Mouse (Mus musculus) gastrocnemius, postnatal 10 days (tissue): ENCODE results near the gene Relt. TPM values are rescaled to one million over a fixed set of nuclear protein-coding genes. Genes with fewer than 3 reads are reported as not detected.

ENCODE experiments used
- DNase-seq: peaks from one replicate; pipeline ENCODE4 v3.0.0; 2021; ENCODE audit warnings: mixed read lengths
- long read RNA-seq, 2 experiments: library from polyadenylated mRNA; stranded (forward); transcript quantifications; one replicate each; pipeline ENCODE4 v2.0.0; 2021
- total RNA-seq, 2 experiments: library from RNA; stranded (reverse); gene quantifications; 2 replicates each; pipeline ENCODE4 v1.2.3; 2021

The Relt gene
- total RNA-seq, result 10 to 100 TPM; 14.8 to 19.3 TPM
- long read RNA-seq, experiment 1, transcript Relt-201 (11 exons, 2,851 nt), result major isoform, 21 of 58 reads
- long read RNA-seq, experiment 1, partial matches to known transcripts, result 8 of 58 reads
- long read RNA-seq, experiment 1, other reads (novel, unspliced or antisense), result 29 of 58 reads
- long read RNA-seq, experiment 2, transcript Relt-201 (11 exons, 2,851 nt), result major isoform, 21 of 34 reads
- long read RNA-seq, experiment 2, partial matches to known transcripts, result 1 of 34 reads
- long read RNA-seq, experiment 2, other reads (novel, unspliced or antisense), result 12 of 34 reads

- DNase-seq, result peak; percentile 98
Measured at GRCm38 (mm10) chr7:100862828-100863638, at the start of gene Relt. Gene Relt, minus strand, starts transcription at chr7:100863446.

DNA sequence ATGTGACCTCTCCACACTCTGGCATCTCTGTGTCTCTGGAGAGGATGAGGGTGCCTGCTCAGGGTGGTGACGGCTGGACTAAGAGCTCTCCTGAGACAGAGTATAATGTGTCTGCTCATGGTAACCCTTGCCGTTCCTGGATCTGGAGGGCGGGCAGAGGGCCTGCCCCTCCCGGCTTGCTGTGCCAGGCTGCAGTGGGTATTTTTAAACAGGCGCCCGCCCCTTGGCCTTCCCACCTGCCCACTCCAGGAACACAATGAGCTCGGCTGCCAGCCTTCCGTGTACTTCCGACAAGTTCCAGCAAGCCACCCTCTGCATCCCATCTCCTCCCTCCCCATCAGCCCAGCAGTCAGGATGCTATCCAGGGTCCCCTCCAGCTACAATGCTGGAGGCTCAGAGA lies 48.5 kb upstream of the Relt start:
- DNase-seq, result no peak

- DNase-seq, result no peak
Measured at GRCm38 (mm10) chr7:100911246-100911770, 48.1 kb upstream of the Relt start.

DNA sequence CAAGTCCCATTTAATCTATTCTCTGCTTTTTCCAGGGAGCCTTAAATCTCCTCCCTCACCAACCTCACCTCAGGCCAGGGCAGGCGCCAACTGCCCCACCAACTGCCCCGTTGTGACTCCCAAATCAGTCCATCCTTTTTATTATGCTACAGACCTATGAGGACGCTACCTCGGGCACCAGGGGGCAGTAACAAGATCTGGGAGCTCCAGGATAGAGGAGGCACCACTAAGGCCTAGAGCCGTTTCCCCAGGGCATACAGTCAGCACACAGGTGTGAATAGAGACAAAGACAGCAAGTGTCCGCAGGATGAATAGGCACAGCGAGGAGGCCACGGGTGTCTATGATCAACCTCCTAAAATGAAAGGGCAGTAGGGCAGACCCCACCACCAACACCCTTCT lies 45.3 kb upstream of the Relt start:
- no peak for DNase-seq

- DNase-seq, result no peak
Measured at GRCm38 (mm10) chr7:100908061-100908460, 44.8 kb upstream of the Relt start.

- DNase-seq, result peak; percentile 84
Measured at GRCm38 (mm10) chr7:100907231-100907630, 44.0 kb upstream of the Relt start.

DNA sequence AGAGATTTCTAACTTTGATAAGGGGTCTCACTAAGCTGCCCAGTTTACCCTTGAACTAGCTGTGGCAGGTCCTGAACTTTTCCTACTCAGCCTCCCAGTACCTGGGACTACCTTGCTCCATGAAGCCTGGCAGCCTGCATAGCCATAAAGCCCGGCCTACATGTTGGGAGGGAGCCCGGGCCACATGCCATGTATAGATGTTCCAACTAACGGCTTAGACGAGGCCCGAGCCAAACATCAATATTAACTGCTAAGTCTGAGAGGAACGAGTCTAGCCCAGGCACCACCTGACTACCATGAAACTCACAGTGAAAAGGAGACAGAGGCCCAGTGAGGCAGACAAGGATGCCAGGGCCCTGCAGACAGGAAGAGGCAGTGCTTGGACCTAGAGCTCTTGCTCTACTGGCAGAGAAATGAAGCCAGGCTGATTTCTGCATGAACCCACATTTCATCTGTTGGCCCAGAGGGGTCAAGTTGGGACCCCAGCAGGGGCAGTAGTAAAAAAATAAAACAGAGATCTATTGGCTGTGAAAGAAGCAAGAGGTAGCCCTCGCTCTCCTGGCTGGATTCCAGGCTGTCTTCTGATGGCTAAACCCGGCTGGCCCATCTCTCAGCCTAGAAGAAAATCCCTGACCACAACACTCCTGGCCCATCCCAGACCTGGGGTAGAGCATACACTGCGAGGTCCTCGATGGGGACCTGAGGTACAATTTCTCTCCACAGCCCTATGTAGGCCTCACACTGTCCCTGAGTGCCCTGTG lies 43.0 kb upstream of the Relt start:
- no peak for DNase-seq

DNA sequence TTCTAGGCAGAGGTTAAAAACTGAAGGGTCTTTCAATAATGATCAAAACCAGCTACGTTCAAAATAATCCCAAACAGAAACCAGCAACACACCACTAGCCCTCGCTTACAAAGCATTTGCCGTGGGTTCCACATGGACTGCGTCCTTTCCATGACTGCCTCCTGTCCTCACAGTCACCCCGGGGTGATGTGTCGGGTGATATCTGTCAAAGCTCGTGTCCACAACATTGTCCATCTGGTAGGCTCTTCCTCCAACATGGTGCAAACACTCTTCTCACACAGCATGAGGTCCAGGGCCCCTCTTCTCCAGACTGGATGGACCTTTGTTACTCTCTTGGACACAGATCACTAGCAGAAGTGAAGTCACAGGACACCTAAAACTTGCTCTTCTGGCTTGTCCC lies 41.8 kb upstream of the Relt start:
- no peak for DNase-seq

- no peak for DNase-seq
Measured at GRCm38 (mm10) chr7:100904612-100905011, 41.4 kb upstream of the Relt start.

- no peak for DNase-seq
Measured at GRCm38 (mm10) chr7:100902451-100903137, 39.3 kb upstream of the Relt start.

- no peak for DNase-seq
Measured at GRCm38 (mm10) chr7:100897828-100898227, 34.6 kb upstream of the Relt start.

DNA sequence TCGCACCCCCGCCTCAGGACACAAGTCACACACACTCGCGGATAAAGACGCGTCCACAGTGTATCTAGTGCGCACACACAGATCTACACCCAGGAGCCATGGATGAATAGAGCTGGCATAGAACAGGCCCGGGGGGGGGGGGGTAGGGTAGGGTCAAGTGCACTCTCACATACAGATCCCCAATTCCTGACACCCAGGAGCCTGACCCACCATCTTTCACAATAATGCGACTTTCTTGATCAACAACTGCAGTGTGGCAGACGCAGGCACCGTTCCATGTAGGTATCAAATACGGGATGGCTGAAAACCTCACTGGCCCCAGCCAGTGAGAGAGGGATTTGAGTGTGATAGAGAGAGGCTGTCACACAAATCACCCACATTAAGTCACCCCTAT lies 31.6 kb upstream of the Relt start:
- DNase-seq, result no peak

- DNase-seq, result peak; percentile 52
Measured at GRCm38 (mm10) chr7:100894057-100894832, 31.0 kb upstream of the Relt start.

DNA sequence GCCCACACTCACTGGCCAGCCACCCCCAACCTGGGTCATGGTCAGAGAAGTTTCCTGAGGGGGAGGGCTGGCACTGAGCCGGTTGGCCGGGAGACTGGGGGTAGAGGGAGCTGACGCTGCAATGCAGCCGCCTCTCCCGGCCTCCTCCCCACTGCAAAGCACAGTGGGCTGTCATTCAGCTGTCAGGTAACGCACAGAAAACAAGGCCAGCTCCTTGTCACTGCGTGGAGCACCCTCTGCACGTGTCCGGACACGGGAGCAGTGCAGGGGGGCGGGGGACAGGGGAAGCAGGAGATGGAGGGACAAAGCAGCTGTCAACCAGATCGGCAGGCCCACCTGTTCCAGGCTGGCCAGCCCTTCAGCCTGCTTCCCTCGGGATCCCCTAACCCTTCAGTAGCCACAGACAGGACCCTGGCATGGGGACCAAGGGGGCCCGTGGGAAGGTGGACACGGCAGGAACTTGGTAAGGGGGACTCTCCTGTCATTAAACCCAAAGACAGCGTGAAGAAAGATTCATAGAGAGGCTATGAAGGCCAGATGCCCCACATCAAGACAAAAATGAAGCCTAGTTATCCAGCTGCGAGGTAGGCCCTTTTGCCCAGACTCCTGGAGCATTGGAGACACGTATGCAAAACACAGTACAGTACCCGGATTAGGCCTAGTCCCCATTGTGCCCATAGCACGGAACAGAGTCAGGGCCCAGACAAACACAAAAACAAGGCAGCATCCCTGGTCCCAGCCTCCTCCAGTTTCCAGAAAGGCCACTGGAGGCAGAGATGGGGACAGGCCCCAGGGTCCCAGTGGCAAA lies 30.2 kb upstream of the Relt start:
- peak; percentile 65 for DNase-seq

DNA sequence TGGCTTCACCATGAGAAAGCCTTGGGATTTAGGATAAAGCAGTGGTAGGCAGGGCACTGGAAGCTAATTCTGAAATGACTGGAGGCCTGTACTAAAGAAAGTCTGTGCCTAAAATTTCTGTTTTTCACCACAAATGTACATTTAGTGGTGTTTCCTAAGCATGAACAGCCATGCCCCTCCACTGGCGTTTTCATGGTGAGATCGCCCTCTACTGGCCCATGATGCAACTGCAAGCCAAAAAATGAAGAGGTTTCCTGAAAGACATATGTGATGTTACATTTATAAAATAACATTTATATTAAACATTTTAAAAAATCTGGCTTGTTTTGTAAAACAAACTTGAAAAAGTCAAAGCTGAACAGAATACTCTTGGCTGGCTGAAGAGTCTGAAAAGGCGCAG lies 23.3 kb upstream of the Relt start:
- DNase-seq, result peak; percentile 51

DNA sequence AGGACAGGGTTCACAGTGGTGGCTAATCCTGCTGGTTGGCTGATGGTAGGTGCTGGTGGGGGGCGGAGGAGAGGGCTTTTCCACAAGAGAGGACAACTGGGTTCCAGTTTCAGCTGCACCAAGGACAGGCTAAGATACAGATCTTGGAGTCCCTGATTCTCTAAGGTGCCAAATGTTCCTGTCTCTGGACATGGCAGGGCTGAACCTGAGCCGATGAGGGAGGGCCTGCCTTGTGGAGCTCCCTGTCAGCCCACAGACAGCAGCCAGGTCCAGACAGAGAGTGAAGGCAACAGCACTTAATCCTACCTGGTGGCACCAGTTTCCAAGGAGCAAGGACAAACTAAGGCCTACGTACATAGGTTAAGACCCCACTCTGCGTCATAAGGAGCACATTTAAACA lies 21.2 kb upstream of the Relt start:
- DNase-seq, result no peak

DNA sequence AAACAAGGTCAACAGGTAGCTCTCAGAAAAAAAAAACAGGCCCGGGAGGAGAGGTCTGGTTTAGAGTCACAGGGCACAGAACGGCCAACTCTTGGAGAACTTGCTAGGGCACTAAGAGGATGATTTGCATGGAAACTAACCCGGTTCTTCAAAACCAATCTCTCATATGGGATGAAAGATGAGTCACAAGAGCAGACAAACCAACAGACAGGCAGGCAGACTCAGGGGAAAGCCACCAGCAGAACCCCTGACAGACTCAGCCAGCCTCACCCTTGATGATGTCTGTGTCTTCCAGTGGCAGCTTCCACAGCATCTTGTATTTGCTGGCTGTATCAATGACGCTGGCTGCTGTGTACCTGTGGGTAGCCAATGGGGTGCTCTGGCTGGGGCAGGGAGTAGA lies 18.7 kb upstream of the Relt start:
- no peak for DNase-seq

- DNase-seq, result peak; percentile 58
Measured at GRCm38 (mm10) chr7:100881531-100881930, 18.3 kb upstream of the Relt start.

GRCm38 (mm10) chr7:100879595-100879994 lies 16.3 kb upstream of the Relt start:
- peak; percentile 82 for DNase-seq

DNA sequence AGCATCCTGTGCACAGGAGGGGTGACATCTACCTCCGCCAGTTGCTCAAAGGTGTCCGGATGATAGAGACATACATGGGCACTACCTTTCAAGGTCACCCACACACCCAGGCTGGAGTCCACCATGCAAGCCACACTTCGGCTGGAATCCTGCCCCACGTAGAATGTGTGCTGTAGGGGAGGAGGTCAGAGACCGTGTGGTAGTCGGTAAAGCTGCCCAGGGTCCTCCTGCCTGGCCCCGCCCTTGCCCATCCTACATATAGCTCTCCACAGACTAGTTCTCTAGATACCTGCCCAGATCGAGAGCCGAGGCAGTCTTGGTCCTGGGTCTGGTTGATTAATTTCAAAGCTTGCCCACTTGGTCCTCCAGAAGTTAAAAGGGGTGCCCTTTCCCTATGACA lies 13.5 kb upstream of the Relt start:
- DNase-seq, result no peak
